Mouse (Mus musculus): ENCODE results near the gene Dennd5a.

DNA sequence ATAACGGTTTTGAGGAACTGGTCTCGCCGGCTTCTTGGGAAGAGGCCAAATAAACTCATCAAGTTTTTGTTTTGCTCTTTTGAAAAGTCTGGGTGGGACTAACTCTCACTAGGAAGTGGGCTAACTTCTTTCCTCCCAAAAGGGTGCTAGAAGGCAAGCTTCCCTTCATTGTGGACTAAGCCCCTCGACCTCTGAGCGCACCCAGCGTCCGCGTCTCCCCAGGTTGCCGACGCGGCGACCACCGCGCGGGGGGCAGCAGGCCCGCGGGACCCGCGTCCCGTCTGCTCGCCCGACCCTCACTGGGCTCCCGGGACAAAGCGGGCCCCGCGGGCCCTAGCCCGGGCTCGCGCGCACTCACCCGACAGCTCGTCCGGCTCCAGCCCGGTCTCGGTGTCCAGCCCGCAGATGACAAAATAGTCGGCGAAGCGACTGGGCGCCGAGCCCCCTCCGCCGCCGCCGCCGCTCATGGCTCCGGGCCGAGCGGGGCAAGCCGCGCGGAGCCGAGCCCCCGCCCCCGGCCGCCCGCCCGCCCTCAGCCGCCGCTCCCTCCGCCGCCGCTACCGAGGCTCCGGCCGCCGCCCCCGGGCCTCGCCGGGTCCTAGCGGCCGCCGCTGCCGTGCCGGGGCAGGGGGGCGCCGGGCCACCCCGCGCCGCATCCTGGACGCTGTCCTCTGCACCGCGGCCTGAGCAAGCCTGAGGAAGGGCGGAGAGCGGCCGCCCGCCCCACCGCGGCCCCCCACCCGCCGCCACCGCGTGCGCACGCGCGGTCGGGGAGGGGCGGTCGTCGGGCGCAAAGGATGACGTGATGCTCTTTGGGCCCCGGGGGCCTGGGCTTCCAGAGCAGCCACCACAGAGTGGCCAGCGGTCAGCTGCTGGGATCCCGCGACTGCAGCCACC lies at the start of gene Dennd5a:
- TF ChIP-seq ZC3H11A (IDR thresholded peaks at IDR 0.05; ENCODE audit: low read depth, low read length) = peak; percentile 8; the same call in 1 of the 2 replicates
- no peak for TF ChIP-seq GATA1 (IDR thresholded peaks at IDR 0.05; ENCODE audit: low read depth, low read length)
- no peak for TF ChIP-seq CTCF (IDR thresholded peaks at IDR 0.05 in 2 of 3, conservative IDR thresholded peaks at IDR 0.05 in 1 of 3; ENCODE audit: control insufficient read depth in 1 of 3, insufficient read depth in 1 of 3, low read depth in 2 of 3, low read length in 3 of 3, poor library complexity in 1 of 3, severe bottlenecking in 1 of 3)
- TF ChIP-seq NELFE (IDR thresholded peaks at IDR 0.05; ENCODE audit: low read depth, low read length) = peak; percentile 51
- no peak for TF ChIP-seq E2F4 (IDR thresholded peaks at IDR 0.05; ENCODE audit: borderline replicate concordance, low read depth, low read length)
- no peak for TF ChIP-seq USF1 (IDR thresholded peaks at IDR 0.05; ENCODE audit: low read depth, low read length)
- TF ChIP-seq POLR2A (IDR thresholded peaks at IDR 0.05; ENCODE audit: control insufficient read depth in 1 of 2, insufficient read depth in 1 of 2, low read depth in 1 of 2, low read length in 2 of 2, poor library complexity in 1 of 2) = peak; percentile 64
- no peak for TF ChIP-seq MAX (IDR thresholded peaks at IDR 0.05; ENCODE audit: low read length)
